Mouse (Mus musculus) adrenal gland, adult 8-10 months (tissue): ENCODE data around the gene Otx2. TPM values are rescaled to one million over a fixed set of nuclear protein-coding genes. Genes with fewer than 3 reads are reported as not detected.
"Not testable (repeated sequence)": the region's sequence is repeated elsewhere in the genome, so short reads cannot be mapped to it uniquely, and the experiment has no call there.

Experiments
- DNase-seq: peaks from one replicate; pipeline ENCODE4 v3.0.0; 2022
- total RNA-seq, 4 experiments: library from RNA; stranded (reverse); gene quantifications; 2 replicates each; pipeline ENCODE4 v1.2.4; 2022

Otx2 gene
- total RNA-seq, 4 experiments from 2014 or later: not detected

DNA sequence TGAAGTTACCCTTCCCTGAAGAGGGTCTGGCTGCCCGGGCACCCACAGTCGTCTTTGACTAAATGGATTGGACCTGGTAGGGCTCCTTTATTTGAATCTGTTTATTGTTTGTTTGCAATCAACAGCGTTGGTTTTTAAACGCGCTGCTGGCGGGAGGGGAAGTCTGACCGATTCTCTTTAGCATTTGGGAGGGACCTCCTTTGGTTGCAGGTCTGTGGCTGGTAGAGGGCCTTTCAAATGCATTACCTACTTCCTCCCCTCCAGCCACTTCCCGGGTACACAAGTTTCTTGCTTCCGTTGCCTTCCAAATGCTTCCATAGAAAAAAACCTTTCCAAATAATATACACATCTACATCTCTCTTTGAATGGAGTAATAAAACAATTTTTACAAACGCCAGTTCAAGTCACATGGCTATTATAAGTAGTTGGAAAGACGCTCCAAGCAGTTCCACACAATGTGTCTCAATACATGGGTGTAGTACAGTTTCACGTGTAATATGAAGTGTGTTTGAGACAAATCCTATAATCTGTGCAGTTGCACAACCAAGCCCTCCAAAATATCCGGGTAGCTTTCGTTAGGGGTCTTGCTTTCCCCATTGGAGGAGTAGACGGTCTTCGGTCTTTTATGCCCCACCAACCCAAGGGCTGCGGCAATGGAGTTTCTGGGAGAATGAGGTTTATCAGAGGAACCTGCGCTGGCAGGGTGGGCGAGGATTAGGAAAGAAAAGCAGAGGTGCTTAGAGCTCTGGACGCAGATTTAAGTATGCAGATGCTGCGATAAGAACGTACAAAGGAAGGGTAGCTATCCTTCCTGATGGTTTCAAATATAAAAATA lies 19.7 kb downstream of the Otx2 start:
- no peak for DNase-seq

DNA sequence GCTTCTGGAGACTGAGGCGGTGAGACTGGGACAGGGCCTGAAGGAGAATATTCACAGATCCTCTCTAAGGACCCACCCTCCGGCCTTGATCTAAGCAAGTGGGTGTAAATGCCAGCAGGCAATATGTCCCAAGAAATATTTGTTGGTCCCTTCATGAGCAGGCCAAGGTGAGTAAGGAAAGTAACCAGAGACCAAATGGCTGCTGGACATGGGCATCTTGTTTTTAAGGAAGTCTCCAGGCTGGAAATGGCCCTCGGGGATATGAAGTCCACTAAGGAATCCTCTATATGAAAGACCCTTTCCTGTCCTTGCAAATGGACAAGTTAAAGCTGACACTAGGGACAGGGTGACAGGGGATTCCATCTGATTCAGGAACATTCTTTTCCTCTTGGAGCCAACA lies 20.5 kb downstream of the Otx2 start:
- DNase-seq: no peak

DNA sequence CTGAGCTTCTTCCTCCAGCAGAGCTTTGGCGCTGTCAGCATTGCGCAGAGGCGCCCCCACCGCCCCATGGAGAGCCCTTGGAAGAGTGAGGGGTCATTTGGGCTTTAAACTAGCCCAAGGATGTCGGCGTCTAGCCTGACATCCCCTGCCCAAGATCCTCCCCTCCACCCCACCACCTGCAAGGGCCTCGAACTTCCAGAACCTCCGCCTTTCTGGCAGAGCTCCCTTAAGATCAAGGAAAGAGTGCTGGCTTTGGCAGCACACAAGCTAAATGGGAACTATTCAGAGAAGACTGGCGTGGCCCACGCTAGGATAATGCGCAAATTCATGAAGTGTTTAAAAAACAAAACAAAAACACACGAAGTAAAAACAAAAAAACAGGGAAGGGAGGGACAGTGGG lies 21.4 kb downstream of the Otx2 start:
- DNase-seq: no peak

DNA sequence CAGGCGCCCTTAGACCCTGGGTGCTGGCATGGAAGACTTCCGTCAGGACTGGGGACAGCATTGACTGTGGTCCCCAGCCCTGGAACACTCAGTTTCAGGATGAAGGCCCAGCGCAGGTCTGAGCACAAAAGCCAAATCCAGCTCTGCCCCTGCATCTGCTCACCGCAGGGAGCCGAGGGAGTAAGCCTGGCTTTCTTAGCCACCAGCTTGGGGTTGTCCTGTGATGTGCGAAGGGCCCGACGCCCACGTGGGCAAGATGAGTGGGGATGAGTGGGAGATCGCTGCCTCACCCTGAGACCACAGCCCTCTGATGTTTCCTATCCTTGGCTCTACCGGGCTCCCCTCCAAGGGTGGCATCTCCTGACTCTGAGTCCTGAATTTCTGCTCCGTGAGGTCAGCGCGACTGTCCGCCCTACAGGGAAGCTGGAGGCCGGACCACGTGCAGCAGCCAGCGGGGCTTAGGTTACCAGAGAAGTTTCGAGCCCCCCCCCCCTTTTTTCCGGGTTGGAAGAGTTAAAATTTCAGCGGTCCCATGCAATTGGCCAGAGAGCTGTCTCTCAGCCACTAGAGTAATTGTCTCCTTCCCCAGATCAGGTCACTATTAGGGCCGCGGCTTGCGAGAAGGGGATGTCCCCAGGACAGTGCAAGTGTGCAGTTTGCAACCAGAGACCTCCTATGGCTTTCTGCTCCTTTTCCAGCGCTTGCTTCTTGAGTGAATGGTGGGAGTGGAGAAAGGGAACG lies 22.0 kb downstream of the Otx2 start:
- DNase-seq: no peak

DNA sequence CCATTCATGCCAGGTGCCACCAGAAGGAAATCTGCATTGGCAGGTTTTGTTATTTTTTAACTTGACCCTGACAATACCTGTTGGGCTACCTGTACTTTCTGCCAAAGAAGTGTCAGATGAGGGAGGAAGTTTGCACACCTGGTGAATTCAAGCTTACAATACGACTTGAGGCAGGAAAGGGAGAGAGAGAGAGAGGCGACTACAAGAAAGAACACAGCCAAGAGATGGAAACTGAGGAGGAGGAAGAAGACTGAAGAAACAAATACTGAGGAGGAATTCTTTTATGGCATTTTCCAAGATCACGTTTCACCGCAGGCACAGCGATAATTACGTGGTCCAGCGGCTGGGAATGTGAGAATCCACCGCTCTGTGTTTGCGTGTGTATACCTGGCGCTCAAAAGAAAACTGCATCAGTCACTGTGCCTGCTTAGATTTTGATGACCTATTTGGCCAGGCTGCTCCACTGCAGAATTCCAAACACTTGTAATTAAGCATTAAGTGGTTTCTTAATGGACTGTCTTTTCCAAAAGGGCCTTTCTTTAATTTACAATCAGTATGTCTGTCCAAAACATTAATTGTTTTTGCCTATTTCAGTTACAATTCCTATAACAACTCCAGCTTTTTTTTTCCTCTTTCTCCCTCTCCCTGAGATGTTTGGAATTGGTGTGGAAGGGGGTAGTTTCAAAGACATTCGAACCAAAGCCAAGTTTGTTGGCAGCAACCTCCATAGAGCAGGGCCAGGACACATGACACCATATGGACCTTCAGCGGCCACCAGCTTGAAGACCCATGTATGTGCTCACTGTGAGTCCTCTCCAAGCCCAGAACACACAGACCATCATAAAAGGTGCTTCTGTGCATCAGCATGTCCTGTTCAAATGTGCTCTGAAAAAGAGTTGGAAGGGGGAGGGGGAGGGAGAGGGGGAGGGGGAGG lies 31.9 kb downstream of the Otx2 start:
- DNase-seq: no peak

DNA sequence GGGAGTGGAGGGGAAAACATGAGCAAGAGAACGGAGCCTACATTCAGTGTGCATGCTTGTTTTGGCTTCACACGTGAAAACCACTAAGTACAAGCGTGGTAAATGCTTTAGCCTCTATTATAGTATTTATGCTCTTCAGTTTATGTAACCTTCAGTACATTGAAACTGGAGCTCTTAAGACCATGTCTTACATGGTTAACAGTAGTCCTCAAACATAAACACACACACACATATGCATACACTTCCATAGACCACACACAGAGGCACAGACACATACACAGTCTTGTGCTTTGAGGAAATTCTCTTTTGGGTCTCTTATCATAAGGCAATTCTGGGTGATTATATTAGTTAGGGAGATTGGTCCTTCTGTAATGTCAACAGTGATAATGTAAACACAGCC lies 40.5 kb downstream of the Otx2 start:
- no peak for DNase-seq

DNA sequence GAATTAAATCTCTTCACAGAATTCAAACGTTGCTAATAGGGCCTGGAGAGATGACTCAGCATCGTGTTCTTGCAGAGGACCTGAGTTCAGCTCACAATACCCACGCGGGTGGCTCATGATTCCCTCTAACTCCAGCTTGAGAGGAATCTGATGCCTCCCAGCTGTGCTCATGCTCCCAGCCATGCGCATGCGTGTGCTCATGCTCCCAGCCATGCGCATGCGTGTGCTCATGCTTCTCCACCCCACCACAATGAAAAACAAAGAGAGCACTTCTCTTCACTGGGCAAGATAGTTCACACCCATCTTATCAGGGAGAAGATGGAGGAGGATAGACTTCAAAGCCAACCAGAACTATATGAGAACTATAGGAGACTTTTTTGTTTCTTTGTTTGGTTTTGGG lies 41.3 kb downstream of the Otx2 start:
- DNase-seq: no peak

DNA sequence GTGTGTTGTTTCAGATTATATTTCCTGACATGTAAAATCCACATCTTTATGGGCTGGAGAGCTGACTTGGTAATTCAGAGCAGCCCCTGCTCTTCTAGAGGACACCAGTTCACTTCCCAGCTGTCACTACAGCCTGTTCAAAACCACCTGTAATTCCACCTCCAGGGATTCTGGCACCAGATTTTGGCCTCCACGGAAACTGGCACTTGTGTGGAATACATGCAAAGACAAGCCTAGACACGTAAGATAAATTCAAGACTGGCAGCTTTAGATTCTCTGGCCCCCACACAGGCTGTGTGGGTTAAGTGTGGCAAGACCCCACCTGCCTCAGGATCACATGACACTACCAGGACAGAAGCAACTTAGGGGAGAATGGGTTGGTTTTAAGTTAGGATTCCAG lies 42.1 kb downstream of the Otx2 start:
- no peak for DNase-seq

DNA sequence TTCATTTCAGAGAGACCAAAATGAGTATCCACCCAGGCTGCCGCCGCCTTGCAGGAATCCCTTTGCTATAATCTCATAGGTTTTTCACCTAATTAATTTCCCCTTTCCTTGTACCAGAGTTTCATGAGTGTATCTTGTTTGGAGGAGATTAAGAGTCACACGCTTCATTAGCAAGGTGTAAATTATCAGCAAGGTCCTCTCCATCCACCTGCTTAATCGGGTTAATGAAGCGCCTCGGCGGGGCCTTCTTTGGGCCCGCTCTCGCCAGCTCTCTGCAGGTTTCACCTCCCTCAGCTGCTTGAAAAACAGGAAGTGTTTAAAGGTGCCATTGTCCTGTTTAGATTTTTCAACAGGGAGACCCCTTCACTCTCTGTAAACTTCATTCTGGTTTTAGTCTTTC lies 44.2 kb downstream of the Otx2 start:
- no peak for DNase-seq

DNA sequence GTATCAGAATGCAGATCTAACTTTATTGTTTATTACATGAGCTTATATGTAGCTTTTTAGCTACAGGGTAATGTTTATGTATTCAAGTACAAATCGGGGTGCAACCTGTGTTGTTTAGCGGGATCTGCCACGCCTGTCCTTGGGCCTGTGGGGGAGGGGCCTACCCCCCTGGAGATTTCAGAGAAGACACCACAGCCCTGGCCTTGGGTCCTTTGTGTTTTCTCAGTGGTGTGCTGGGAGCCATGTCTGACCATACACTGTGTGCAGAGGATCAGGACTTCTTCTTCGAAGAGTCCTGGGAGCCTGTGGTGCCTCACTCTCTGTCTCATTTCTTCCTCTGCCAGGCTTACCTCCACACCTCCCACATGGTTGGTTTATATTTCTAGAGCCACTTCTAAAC lies 47.3 kb downstream of the Otx2 start:
- no peak for DNase-seq

DNA sequence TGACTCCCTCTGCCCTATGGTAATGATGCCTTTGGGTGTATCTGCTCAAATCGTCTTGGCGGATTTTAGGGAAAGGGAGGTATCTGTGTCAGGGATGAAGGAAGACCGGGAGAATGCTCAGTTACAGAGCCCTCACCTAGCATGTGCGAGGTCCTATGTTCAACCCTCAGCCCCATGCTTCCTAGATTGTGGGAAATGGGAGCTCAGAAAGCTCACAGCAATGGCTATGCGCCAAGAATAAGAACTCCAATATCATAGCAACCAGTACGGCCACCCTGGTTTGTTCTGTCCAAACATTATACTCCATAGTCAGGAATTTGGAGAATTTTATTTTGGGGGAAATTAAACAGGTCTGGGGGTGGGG lies 48.3 kb downstream of the Otx2 start:
- DNase-seq: no peak

DNA sequence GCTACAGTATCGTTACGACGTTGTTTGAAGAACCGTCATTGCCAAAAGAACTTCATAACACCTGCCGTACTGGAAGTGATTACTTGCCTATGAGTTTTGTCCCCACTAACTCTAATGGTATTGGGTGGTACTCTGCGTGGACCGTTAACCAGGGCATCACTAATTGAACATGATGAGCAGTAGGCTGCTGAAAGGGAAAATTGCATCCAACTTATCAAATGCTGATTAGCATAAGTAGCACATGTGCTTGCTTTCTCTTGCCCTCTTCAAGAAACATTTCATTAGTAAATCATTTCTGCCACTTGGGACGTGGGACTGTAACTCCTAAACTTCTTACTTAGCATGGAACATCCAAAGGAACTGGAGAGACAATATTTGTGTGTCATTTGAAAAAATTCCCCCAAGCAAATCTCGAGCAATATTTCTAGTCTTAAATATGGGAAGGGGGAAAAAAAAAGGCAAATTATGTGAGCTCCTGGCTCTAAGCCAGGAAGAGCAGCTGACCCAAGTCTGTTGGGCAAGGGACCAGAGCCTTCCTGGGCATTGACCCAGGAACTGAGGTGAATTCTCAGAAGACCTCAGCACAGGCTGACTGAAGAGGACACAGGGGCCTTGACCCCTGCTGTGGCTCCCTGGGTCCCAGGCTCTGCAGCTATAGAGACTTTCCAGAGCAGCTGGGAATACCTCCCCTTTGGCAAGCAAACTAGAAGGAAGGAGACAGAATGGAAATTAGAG lies 48.9 kb downstream of the Otx2 start:
- DNase-seq: peak; percentile 6

DNA sequence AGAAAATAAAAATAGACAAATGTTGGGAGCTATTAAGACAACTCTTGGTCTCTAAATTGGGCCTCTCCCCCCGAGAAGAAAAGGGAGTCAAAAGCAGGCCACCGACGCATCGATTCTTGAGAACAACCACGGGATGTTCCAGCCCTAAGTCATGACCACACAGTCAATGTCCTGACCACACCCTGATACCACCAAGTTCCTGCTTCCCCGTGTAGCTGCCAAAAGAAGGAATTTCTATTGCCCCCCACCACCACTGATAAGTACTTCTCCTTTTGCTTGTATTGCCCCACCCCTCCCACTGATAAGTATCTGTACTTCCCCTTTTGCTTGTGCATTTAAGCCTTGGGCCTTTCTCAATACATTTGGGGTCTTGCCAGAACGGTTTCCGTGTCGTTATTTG lies 50.9 kb downstream of the Otx2 start:
- DNase-seq: not testable (repeated sequence)

DNA sequence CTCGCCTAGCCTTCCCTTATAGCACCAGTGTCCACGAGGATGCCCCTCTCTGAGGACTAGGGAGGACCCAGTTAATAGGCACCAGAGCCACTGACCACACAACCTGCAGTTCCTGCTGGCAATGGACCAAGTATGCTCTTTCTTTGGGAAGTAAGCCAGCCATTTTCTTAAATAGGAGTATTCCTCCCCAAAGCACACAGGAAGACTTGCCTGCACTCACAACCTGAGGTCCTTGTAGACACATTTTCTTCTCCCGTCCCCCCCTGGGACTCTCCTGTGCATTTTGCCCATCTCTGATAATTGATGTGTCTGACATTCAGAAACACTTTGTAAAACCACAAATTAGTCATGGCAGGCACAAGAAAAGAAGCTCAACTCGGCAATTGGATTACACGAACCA lies 57.3 kb downstream of the Otx2 start:
- no peak for DNase-seq

DNA sequence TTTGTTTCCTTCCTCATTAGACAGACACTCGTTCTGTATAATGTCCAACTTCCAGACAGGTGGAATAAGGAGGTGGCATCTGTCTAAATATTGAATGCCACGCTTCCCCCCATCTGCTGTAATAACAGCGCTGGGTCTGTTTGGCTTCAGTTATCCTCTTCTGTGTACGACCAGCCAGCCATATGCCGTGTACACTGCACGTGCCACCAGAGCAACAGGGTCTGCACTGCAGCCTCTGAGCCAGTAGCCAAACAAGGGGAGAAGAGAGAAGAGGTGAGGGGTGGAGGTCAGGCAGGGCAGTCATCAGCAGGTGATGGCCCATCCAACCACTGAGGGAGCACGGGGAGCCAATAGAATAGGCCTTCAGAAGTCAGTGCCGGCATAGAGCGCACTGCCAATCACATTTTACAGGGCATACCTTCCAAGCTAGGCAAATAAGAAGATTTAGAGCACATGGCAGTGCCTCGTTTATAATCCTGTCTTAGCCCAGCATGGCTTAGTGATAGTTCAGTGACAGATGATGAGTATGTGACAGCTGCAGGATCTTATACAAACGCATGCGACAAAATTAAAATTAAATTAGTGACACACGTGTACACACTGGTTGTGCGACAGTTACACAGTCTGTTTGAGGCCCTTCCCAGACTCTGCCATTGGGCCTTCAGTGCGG lies 64.8 kb downstream of the Otx2 start:
- no peak for DNase-seq

Other genes with a start within 250 kb of the Otx2 start
- 10 to 100 TPM; 29.1 to 40.5 (median 37.8) TPM for gene Tmem260, start 227.7 kb downstream of the Otx2 start, total RNA-seq